Mouse (Mus musculus) E14TG2a.4 (cell line): ENCODE results near the gene Bcat2.

Experiments
- CTCF ChIP-seq: conservative IDR thresholded peaks from 2 replicates; pipeline ENCODE4 v1.5.1; 2014; ENCODE audit warnings: low read length
- POU5F1 ChIP-seq: IDR thresholded peaks from 2 replicates; pipeline ENCODE4 v1.6.1; 2014; ENCODE audit warnings: low read length, borderline replicate concordance

- TF ChIP-seq CTCF, result no peak
- no peak for TF ChIP-seq POU5F1
These were observed 62.5 kb downstream of the Bcat2 start for GRCm38 (mm10) chr7:45632499-45632898.
